Mouse (Mus musculus): Measurements from ENCODE around the gene Slc39a9.

- TF ChIP-seq CTCF (conservative IDR thresholded peaks at IDR 0.05; ENCODE audit: low read length): no peak
- no peak for TF ChIP-seq NANOG (IDR thresholded peaks at IDR 0.05; ENCODE audit: borderline replicate concordance, low read length)
- TF ChIP-seq POU5F1 (IDR thresholded peaks at IDR 0.05; ENCODE audit: borderline replicate concordance, low read length): no peak
These were observed 48.0 kb downstream of the Slc39a9 start for GRCm38 (mm10) chr12:80691671-80692091.
